Mouse (Mus musculus) erythroid progenitor cell, adult 5-6 weeks (primary cell): ENCODE results near the gene Ppp2r1b. TPM values are rescaled to one million over a fixed set of nuclear protein-coding genes. Genes with fewer than 3 reads are reported as not detected.

ENCODE experiments used
- ATAC-seq: replicated peaks from 2 replicates; pipeline ENCODE4 v1.8.0; 2016; ENCODE audit warnings: moderate number of reproducible peaks, mild to moderate bottlenecking, moderate TSS enrichment, inconsistent platforms; ENCODE audit not compliant: poor library complexity, low FRiP score, severe bottlenecking
- total RNA-seq, 2 experiments: library from RNA; stranded (forward) in 1 of 2; stranded (reverse) in 1 of 2; fragments of 150-400 nt in 1 of 2; fragments of 186-747, 209-891 nt in 1 of 2; gene quantifications; 2 replicates each; pipeline versions ENCODE4 v1.2.3 to v1.2.4; 2015 to 2017; ENCODE audit warnings: low replicate concordance in 2 of 2

The Ppp2r1b gene
- total RNA-seq, 2 experiments from 2014 or later, result 87.7 to 88.0 TPM

DNA sequence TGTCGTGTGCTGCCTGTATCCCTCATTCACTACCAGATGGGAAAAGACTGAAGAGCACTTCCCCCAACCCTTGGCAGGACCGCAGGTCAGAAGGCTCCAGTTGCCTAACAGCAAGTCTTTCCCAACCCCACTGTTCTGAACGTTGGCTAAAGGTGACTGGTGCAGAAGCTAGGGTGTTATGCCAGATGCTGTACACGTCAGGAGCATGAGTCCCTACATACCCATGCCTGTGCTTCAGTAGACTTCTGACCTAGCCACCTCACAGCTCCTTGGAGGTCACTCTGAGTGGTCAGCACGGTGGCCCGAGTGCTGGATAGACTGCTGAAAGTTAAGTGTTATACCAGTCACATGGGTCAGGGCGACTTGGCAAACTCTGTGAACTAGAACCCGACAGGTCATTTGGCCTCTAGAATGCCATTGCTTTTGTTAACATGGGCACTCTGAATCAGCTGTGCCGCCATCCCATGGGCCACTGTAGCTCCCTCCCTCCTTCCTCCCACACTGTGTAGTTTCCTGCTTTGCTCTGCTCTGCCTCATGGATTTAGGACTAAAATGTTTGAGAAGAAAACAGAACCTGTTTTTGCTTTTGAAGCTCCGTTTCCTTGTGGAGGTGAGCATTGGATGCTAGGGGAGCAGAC is 9.9 kb upstream of the Ppp2r1b start:
- ATAC-seq, result no peak

DNA sequence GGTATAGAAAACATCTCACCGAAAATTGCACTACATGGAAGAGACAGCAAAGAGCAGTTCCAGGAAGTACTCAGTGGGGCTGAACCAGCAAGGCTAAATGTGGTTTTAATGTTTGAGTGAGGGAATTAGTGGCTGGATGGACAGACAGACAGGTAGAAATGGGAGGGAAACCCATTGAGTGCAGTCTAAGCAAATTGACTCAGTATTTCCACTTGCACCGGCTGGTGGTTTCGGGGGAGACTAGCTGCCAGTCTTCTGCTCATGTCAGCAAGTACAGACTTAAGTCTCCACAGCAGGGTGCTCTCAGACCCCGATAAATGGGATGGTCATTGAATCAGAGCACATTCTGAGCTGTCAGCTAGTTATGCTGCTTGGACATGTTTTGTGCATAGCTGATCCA is 9.0 kb upstream of the Ppp2r1b start:
- ATAC-seq, result no peak

DNA sequence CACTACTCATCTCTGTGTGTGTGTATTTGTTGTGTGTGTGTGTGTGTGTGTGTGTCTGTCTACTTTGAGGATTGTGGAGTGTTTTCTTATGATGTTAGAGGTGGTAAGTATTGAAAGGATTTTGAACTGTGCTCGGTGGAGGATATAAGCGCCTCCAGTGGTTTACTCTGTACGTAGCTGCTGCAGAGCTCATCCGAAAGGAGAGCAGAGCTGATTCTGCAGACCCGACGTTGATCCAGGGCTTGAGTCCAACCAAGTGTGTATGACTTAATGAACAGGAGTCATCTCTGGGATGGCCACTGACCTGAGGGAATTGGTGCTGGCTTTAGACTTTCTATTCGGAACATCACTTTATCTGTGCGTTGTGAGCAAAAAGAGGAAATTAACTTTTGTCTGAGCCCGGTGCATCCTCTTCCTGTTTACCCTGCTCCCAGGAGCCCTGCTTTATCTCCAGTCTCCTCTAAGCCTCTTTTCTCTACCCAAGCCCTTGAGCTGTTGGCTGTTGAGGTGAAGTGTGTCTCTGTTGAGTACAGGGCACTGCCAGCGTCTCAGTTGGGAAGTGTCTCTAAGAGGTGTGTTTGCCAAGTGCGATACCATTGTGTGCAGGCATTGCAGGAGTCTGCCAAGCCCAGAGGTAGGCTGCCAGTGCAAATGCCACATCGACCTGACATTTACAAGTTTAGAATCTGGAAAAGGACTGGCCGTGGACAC is 3.9 kb upstream of the Ppp2r1b start:
- ATAC-seq, result peak; percentile 61

DNA sequence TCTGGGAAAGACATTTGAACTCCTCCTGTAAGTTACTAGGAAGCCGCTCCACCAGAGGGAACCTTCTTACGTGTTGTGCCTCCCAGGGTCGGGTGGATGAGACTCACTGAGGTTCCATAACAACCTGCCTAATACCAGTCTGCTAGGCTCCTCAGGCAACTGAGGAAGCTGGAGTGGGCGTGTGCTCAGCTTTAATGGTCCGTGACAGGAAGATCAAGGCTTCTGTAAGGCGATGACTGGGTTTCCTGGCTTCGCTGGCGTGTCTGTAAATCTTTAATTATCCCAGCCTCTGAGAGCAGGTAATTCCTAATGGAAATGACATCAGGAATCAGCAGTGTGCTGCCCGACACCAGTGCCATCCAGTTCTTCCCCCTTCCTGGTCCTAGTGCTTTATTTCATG is 446 bp downstream of the Ppp2r1b start:
- ATAC-seq, result no peak

DNA sequence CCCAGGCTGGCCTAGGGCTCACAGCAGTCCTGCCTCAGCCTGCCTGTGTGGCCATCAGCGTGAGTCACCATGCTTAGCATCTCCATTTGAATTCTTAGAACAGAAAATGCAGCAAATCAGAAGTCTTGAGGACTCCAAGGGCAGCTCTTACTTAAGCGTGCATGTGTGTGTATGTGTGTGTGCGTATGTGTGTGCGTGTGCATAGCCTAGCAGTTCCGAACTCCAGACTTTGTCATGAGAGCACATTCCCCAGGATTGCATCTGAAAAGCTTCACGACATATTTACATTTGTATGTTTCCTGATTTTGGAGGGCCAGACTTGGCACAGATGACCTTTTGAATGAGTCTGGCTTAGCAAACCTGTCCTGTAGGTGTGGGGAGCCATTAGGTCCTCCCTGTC is 2.0 kb downstream of the Ppp2r1b start:
- ATAC-seq, result no peak

DNA sequence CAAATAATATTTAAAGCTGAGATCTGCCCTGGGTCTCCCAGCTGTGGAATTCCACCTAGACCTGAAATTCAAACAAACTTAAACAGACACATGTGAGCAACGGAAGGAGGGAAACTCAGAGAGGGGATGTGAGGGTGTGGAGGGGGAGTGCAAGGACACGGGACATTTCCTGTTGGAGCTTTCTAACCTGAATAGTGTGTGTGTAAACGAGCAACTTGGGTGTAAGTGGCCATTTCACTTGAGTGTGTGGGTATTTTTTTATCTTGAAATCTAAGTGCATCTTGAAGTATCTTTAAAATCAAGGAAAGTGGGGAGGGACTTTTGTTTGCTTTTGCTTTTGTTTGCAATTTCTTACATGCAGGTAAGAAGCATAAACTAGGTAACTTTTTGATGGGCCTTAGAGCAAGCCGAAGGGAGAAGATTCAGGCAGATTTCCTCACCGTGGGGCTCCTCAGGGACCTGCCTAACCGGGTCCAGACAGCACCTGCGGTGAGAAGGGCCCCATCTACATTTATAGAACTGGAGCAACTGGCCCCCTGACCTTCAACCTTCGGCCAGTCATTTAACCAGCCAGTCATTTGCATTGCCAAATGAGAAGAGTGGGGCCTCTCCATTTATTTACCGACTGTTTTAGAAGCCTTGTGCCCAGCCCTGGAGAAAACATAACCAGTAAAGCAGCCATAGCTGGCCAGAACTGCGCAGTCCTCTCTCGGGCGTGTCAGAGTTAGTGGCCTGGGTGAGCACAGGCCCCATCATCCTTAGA is 2.7 kb downstream of the Ppp2r1b start:
- ATAC-seq, result no peak

DNA sequence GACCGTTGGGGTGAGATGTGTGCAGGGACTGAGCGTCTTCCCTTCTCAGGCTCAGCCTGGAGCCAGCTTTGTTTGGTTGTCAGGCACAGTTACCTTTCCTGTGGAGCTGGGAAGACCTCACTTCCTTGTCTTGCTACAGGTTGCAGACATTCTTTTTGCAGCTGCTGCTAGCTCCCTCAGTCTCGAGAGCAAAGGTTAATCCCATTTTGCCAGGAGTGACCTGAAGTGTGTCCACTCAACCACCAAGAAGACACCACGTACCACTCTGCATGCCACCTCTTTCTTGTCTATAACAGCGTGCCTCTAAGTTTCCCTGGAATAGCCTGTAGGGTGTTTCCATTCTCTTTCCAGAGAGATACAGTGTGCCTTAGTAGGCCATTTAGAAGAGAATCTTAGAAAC is 3.7 kb downstream of the Ppp2r1b start:
- ATAC-seq, result no peak

DNA sequence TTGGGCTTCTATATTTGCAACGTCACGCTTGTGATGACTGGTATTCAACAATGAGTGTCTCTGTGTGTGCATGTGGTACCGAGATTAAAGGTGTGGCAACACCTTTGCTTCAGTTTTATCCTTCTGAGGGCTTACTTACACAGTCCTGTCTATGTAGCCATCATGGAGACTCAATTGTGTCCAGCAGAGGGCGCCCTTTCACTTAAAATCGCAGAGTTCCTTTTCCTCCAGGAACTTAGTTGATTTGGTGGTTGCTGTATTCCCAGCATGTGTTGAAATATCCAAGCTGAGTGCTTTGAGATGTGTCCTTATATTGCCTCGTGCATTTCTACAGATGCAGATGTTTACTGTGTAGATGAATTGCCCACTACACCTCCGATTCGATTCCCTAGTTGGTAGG is 4.1 kb downstream of the Ppp2r1b start:
- ATAC-seq, result peak; percentile 58

DNA sequence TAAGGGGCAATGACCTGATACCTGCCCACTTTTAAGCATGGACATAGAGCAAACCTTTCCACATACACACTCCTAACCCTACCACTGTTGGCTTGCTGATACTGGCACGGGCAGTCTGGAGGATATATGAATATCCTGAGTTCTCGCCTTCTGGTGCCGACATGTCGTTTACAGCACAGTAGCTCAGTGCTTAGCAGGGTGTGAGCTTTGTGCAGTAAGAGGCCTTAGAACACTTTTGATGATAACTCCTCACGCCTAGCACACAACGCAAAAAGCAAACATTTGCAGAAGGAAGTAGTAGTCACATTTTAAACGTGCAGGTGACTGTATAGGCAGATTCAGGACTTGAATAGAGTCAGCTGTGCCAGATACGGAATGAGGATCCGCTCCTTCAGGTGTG is 4.7 kb downstream of the Ppp2r1b start:
- ATAC-seq, result 0 out of 2 replicates have a peak, but pooled peaks have one; percentile 18

DNA sequence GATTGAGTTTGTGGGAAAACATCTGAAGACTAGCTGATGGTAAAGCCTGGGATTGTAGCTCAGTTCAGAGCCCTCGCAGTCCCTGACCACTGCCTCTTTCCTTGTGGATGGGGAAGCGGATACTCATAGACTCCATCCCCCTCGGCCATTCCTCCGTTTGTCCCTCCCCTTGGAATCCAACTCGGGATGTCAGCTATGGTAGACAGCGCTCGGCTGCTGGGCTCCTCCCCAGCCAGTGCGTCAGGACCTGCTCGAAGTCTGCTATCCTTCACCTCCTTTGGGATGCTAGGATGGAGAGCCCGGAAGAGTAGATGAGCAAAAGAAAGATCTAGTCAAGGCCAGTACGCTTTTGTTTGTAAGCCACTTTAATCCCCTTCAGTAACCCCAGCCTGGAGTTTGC is 5.2 kb downstream of the Ppp2r1b start:
- ATAC-seq, result no peak

DNA sequence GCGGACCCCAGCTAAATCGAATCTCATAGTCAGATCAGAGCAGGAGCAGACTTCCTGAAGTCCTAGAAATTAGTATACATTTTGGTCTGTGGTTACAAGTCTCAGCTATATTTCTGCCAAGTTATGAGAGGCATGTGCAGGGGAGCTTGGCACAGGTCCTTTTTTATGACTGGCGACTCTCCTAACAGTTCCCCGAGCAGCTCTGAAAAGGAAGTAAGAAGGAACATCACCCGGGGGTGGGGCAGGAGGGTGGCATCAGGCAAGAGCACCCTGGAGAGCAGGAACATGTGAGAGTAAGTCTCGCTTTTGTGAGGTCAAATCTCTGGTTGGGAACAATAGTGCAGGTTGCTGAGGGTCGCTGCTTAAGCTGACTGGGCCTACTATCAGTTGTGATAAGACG is 5.6 kb downstream of the Ppp2r1b start:
- ATAC-seq, result no peak

DNA sequence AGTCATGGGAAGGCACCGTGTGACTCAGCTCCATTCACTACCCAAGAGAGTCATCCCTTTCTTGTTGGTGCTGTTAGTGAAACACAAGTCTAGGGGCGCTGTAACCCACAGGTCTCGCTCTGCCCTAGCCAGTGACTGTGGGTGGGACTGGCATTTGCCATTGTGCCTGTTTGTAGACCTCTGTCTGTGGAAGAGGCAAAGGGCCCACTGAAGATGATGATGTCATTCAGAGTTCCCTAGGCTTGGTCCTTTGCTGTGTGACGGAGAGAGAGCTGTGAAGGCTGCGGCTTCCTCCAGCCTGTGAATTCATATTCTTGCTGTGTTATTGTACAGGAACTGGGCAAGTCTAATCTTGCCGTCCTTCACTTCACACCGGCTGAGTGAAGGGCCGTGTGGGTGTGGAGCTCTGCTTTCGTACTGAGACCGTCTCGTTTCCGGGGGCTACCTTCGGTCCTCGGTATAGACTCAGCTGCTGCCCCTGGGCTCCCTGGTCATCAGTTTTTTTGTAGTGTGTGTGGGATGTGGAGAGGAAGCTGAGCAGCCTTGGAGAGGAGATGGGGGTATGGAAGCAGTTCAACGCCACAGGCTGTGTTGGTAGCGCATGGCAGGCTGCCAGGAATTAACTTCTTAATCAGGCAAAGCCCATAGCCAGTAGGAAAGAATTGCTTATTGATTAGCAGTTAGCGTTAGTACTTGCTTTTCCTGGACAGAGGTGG is 7.7 kb downstream of the Ppp2r1b start:
- ATAC-seq, result peak; percentile 25

DNA sequence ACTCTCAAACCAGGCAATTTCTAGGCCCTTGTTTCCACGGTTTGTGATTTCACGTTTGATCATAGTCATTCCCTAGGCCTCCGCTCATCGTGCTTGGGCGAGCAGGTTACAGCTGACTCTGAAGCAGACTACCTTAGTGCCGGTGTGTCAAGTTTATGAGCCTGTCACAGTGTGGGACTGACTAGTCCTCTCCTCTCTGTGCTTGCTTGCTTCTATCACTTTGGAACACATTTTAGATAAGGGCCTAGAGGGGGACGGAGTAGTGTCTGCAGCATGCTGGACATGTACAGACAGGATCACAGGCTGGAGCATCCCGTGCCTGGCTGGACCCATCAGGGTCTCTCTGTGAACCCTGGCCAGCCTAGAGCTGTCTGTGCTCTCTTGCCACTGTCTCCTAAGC is 9.3 kb downstream of the Ppp2r1b start:
- ATAC-seq, result peak; percentile 66

DNA sequence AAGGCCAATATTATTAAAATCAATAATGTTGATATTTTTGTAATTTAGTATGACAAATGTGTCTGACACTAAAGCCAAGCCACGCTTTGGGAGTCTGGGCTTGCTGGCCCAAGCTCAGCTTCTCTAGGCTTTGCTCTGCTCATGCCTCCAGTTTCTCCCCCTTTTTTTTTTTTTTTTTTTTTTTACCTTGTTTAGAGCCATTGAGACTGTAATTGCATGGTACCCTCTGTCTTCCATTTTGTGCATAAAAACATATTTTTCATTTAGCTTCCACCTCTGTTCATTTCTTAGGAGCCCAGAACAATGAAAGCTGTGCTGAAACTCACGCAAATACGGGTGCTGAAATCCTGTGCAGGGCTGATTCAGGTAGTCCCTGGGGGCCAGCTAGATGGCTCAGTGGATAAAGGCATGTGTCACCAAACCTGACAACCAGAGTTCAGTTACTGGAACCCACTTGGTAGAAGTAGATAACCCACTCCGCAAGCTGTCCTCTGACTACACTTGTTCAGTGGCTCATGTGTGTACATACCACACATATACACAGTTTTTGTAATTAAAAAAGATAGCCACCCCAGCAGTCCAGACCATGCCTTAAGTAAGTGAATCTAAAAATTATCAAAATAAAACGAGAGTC is 10.1 kb downstream of the Ppp2r1b start:
- ATAC-seq, result no peak

DNA sequence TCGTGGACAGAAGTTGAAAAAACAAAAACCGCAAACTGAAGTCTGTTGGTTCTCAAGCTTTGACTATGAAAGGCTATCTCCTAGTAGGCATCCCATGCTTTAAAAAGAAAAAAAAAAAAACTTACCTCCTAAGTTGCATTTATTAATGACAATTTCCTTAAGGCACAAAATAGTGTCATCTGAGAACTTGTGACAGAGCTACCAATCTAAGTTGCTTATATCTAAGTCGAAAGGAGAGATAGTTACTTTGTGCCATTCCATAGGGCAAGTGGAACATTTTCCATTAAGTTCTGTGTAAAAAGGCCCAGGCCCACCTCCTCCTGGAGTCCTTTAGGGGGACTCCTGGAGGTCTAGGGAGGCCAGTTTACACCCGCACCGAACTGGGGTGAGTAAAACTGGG is 10.7 kb downstream of the Ppp2r1b start:
- ATAC-seq, result no peak

DNA sequence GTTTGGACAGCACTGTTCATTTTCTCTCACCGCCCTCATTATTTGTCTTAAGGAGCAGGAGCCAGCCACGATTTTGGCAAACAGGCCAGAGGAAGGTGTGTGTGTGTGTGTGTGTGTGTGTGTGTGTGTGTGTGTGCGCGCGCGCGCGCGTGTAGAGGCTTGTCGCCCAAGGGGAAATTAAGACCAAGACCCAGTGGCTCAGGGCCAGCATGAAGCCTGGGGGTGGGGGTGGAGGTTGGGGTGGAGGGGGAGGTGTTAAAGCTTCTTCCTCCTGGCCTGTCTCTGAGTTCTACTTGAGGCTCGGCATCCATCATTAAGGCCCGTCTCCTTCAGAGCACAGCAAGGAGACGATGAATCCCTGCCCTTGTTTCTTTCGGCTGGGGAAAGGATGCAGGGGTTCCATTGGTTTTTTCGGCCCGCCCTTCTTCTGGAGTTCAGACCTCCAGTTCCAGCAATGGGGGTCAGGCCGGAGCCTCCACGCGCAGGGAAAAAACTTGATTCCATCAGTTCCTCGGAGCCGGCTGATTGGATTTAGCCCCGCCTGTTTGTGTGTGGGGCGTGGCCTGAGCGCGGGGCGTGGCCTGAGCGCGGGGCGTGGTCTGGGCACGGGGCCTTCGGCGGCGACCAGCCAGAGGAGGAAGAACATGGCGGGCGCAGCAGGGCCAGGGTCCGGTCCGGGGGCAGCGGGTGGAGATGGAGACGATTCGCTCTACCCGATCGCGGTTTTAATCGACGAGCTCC is 11.4 kb downstream of the Ppp2r1b start:
- ATAC-seq, result peak; percentile 61

DNA sequence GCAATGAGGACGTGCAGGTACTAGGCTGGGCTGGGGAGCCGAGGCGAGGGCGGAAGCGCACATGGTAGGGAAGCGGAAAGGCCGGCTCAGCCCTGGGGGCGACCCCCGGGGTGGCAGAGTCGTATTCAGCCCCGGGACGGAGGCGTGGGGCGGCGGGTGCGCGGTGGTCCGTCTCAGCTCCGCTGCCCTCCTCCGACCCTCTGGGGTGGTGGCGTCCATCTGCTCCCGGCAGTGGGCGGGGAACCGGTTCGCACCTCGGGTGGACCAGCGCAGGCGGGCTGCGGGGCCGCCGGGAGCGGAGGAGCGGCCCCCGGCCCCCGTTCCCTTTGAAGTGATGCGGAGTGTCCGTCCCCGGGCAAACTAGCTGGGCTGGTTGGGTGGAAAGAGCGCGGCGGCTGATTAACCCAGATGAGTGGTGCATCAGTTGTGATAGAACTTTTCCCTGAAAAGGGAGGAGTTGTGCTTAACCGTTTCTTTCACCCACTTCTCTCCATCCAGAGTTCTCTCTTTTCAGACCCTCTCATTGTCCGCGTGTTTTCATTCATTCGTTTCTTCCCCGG is 12.1 kb downstream of the Ppp2r1b start:
- ATAC-seq, result no peak; the same call in 1 of the 2 replicates

DNA sequence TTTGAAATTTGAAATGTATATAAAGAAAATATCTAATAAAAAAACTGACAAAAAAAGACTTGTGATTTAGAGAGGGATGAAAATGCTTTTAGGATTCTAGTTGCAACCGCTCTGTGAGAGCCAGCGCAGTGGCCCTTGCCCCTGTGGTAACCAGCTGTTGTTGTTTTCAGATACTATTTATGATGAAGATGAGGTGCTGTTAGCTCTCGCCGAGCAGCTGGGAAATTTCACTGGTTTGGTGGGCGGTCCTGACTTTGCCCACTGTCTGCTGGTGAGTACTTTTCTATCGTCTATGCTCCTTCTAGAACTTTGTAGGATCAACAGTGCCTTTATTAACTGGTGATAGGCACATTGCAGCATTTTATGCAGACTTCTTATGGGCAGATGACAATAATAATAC is 13.6 kb downstream of the Ppp2r1b start:
- ATAC-seq, result no peak
